Comparison of ENCODE assay signal across 13 mouse cellular contexts in the genomic region with DNA sequence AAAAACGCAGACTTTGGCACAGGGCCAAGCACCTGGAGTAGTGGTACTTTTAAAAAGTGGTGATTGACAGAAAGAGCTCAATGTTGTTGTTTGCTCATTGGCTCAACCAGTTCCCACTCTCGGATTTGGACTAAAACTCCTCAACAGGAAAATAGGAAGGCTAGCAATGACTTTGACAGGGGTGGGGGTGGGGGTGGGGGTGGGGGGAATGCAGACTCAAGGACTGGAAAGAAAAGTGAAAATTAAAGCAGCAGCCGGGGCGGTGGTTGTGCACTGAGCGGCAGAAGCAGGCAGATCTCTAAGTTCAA. TPM values are rescaled to one million over a fixed set of nuclear protein-coding genes. Genes with fewer than 3 reads are reported as not detected.
DNase-seq lines count a peak whose midpoint lies in the region; ATAC-seq and TF ChIP-seq lines count a peak whose summit lies in the region.
"Had no signal": no experiment of that assay in that cellular context is flagged by ENCODE, and none has a peak within 500 bp of the region (broad histone marks: within the 10 kb centered on the region; RNA-seq: fewer than 3 reads in every experiment).

No protein-coding gene starts in this region.

- peaks cover 19% of the 10 kb centered on the region for H3K9me3 ChIP-seq in forebrain, embryonic 13.5 days (replicated peaks)
- peaks cover 2% of the 10 kb centered on the region; the same call in 1 of the 2 replicates for H3K9me3 ChIP-seq in limb, embryonic 11.5 days (ENCODE audit: control insufficient read depth, low read length)
- no peaks in the 10 kb centered on the region for H3K9me3 ChIP-seq in neural tube, embryonic 15.5 days (replicated peaks)
- H3K9me3 ChIP-seq in liver, embryonic 11.5 days (ENCODE audit: control insufficient read depth, low read length): no peaks in the 10 kb centered on the region; the same call in 1 of the 2 replicates

- H3K27ac ChIP-seq in layer of hippocampus, adult 2 months: peak overlapping the region; percentile 81
- H3K27ac ChIP-seq in forebrain, embryonic 13.5 days: peak overlapping the region; percentile 90
- H3K27ac ChIP-seq in limb, embryonic 11.5 days (replicated peaks; ENCODE audit: low read depth, low read length): no peak overlapping the region
- H3K27ac ChIP-seq in neural tube, embryonic 15.5 days (replicated peaks): peak overlapping the region; percentile 49
- H3K27ac ChIP-seq in liver, embryonic 11.5 days (ENCODE audit: low read depth, low read length): no peak overlapping the region

- WGBS in forebrain, embryonic 13.5 days: 31% methylated on average over 5 of the region's 5 CpGs
- 56% methylated on average over 5 of the region's 5 CpGs for WGBS in limb, embryonic 11.5 days
- 33% methylated on average over 5 of the region's 5 CpGs for WGBS in neural tube, embryonic 15.5 days
- 66% methylated on average over 5 of the region's 5 CpGs for WGBS in liver, embryonic 11.5 days

- peaks cover 65% of the 10 kb centered on the region for H3K4me1 ChIP-seq in forebrain, embryonic 13.5 days
- 0 out of 2 replicates have a peak, but pooled peaks cover 2% of the 10 kb centered on the region for H3K4me1 ChIP-seq in limb, embryonic 11.5 days (ENCODE audit: control insufficient read depth, insufficient read depth, low read length)
- H3K4me1 ChIP-seq in neural tube, embryonic 15.5 days: peaks cover 60% of the 10 kb centered on the region
- no peaks in the 10 kb centered on the region for H3K4me1 ChIP-seq in liver, embryonic 11.5 days (replicated peaks; ENCODE audit: control insufficient read depth, insufficient read depth, low read length)

- H3K9ac ChIP-seq in forebrain, embryonic 13.5 days: peak overlapping the region; percentile 40; the same call in 1 of the 2 replicates
- no peak overlapping the region for H3K9ac ChIP-seq in limb, embryonic 11.5 days (ENCODE audit: low read length)
- no peak overlapping the region for H3K9ac ChIP-seq in neural tube, embryonic 15.5 days (replicated peaks)
- H3K9ac ChIP-seq in liver, embryonic 11.5 days (ENCODE audit: low read depth, low read length): no peak overlapping the region

- peak overlapping the region; percentile 48 for H3K4me2 ChIP-seq in forebrain, embryonic 13.5 days
- no peak overlapping the region for H3K4me2 ChIP-seq in limb, embryonic 11.5 days (ENCODE audit: low read depth, severe bottlenecking)
- peak overlapping the region; percentile 31 for H3K4me2 ChIP-seq in neural tube, embryonic 15.5 days
- no peak overlapping the region for H3K4me2 ChIP-seq in liver, embryonic 11.5 days

- ATAC-seq in forebrain, embryonic 13.5 days: no peak; the same call in 1 of the 2 replicates
- ATAC-seq in limb, embryonic 11.5 days (ENCODE audit: insufficient number of reproducible peaks, low FRiP score, low TSS enrichment, low read depth): peak; percentile 48; the same call in 1 of the 2 replicates
- no peak for ATAC-seq in neural tube, embryonic 15.5 days (ENCODE audit: low FRiP score)
- no peak for ATAC-seq in liver, embryonic 11.5 days (replicated peaks; ENCODE audit: low FRiP score)

- peaks cover 48% of the 10 kb centered on the region for H3K36me3 ChIP-seq in forebrain, embryonic 13.5 days (ENCODE audit: poor library complexity, severe bottlenecking)
- no peaks in the 10 kb centered on the region for H3K36me3 ChIP-seq in limb, embryonic 11.5 days (ENCODE audit: control insufficient read depth, insufficient read depth, low read length)
- H3K36me3 ChIP-seq in neural tube, embryonic 15.5 days: peaks cover 20% of the 10 kb centered on the region
- H3K36me3 ChIP-seq in liver, embryonic 11.5 days (ENCODE audit: control insufficient read depth, insufficient read depth, low read length): no peaks in the 10 kb centered on the region

- H3K4me3 ChIP-seq in layer of hippocampus, adult 2 months: no peak overlapping the region
- H3K4me3 ChIP-seq in forebrain, embryonic 13.5 days: no peak overlapping the region
- no peak overlapping the region for H3K4me3 ChIP-seq in limb, embryonic 11.5 days (ENCODE audit: low read depth, low read length)
- H3K4me3 ChIP-seq in neural tube, embryonic 15.5 days (replicated peaks): no peak overlapping the region
- no peak overlapping the region for H3K4me3 ChIP-seq in liver, embryonic 11.5 days (ENCODE audit: low read depth, low read length)

- no peaks in the 10 kb centered on the region for H3K27me3 ChIP-seq in forebrain, embryonic 13.5 days
- H3K27me3 ChIP-seq in limb, embryonic 11.5 days (ENCODE audit: control insufficient read depth, insufficient read depth, low read length): no peaks in the 10 kb centered on the region
- H3K27me3 ChIP-seq in neural tube, embryonic 15.5 days (replicated peaks): no peaks in the 10 kb centered on the region
- H3K27me3 ChIP-seq in liver, embryonic 11.5 days (replicated peaks; ENCODE audit: control insufficient read depth, insufficient read depth, low read length): no peaks in the 10 kb centered on the region

- TF ChIP-seq CTCF in layer of hippocampus, adult 2 months (conservative IDR thresholded peaks at IDR 0.05): no peak

- no peak for DNase-seq in layer of hippocampus, adult 2 months (ENCODE audit: low spot score in 2 of 2)
- DNase-seq in layer of hippocampus, postnatal 36 days: no peak
- DNase-seq in limb, embryonic 11.5 days (ENCODE audit: low spot score): no peak
- no peak for DNase-seq in adrenal gland, adult 8-10 months
- no peak for DNase-seq in frontal cortex, adult 2 months (ENCODE audit: extremely low spot score in 1 of 2, low spot score in 1 of 2)
- no peak for DNase-seq in liver, embryonic 11.5 days (ENCODE audit: low spot score)
- DNase-seq: gastrocnemius, postnatal 36 days had no signal

RNA-seq across cellular contexts. Expression of gene Nsg2, which starts 10.4 kb away (rescaled TPM):
- 100 to 1,000 TPM; 662 to 700 TPM for total RNA-seq in layer of hippocampus, adult 2 months (2021)
- 100 to 1,000 TPM; 660 to 690 TPM for total RNA-seq in layer of hippocampus, postnatal 36 days (2021)
- polyA plus RNA-seq in forebrain, embryonic 13.5 days (2015; fragmentation: Nextera tagmentation; extraction: Ambion mirVana): 358 and 394 TPM in 2 replicates
- polyA plus RNA-seq in limb, embryonic 11.5 days (2014; fragmentation: Nextera tagmentation; extraction: Ambion mirVana): 1.5 and 1.9 TPM in 2 replicates
- polyA plus RNA-seq in neural tube, embryonic 15.5 days (2015; fragmentation: Nextera tagmentation; extraction: Ambion mirVana): 394 and 482 TPM in 2 replicates
- total RNA-seq in adrenal gland, adult 8-10 months (2022): 10 to 100 TPM; 37.1 to 76.7 (median 48.5) TPM
- polyA plus RNA-seq in frontal cortex, adult 2 months (2012; rRNA removed): 595 and 624 TPM in 2 replicates
- 0.42 and 0.69 TPM in 2 replicates for polyA plus RNA-seq in liver, embryonic 11.5 days (2014; fragmentation: Nextera tagmentation; extraction: Ambion mirVana)

RNA-seq across cellular contexts. Expression of gene 4930524B15Rik, which starts 45.2 kb away (rescaled TPM):
- not detected for total RNA-seq in layer of hippocampus, adult 2 months (2021)
- not detected for total RNA-seq in layer of hippocampus, postnatal 36 days (2021)
- polyA plus RNA-seq in forebrain, embryonic 13.5 days (2015; fragmentation: Nextera tagmentation; extraction: Ambion mirVana): 0.10 and 0.25 TPM in 2 replicates
- polyA plus RNA-seq in limb, embryonic 11.5 days (2014; fragmentation: Nextera tagmentation; extraction: Ambion mirVana): 0.12 TPM in 1 of 2 replicates, not detected in the other
- polyA plus RNA-seq in neural tube, embryonic 15.5 days (2015; fragmentation: Nextera tagmentation; extraction: Ambion mirVana): 0.22 and 0.29 TPM in 2 replicates
- total RNA-seq in adrenal gland, adult 8-10 months (2022): not detected
- 0.12 and 0.19 TPM in 2 replicates for polyA plus RNA-seq in frontal cortex, adult 2 months (2012; rRNA removed)
- polyA plus RNA-seq in liver, embryonic 11.5 days (2014; fragmentation: Nextera tagmentation; extraction: Ambion mirVana): not detected in 2 replicates
- total RNA-seq: gastrocnemius, postnatal 36 days; heart, postnatal 25 days; left cerebral cortex, postnatal 4 days; megakaryocyte, adult 5-6 weeks had no signal
- polyA plus RNA-seq: large intestine, adult 2 months had no signal

Comparison
In these comparisons a context has a peak if more than half of its experiments do, and no peak if none do; other contexts are left out.
1. H3K27ac ChIP-seq: peak in layer of hippocampus, adult 2 months (single experiment), forebrain, embryonic 13.5 days (single experiment) and neural tube, embryonic 15.5 days (single experiment); none in limb, embryonic 11.5 days (single experiment) and liver, embryonic 11.5 days (single experiment).
2. H3K4me2 ChIP-seq: peak in forebrain, embryonic 13.5 days (single experiment) and neural tube, embryonic 15.5 days (single experiment); none in limb, embryonic 11.5 days (single experiment) and liver, embryonic 11.5 days (single experiment).
3. RNA of gene Nsg2, which starts 10.4 kb away (polyA plus RNA-seq): 595 to 624 TPM in frontal cortex, adult 2 months, 394 to 482 TPM in neural tube, embryonic 15.5 days and 358 to 394 TPM in forebrain, embryonic 13.5 days; 1.5 to 1.9 TPM in limb, embryonic 11.5 days and 0.42 to 0.69 TPM in liver, embryonic 11.5 days; every median in the first group is over 100 times any median in the second.